Mouse (Mus musculus) small intestine, adult 2 months (tissue): ENCODE measurements around the gene Mrps11.

Experiments
- CTCF ChIP-seq: fragments of 200-500 bp; IDR thresholded peaks from 2 replicates; pipeline ENCODE4 v1.5.1; 2012; ENCODE audit warnings: low read depth, mild to moderate bottlenecking, control low read depth, inconsistent platforms, low read length, moderate library complexity, mixed read lengths; ENCODE audit not compliant: insufficient replicate concordance, insufficient read length; ENCODE audit errors: extremely low read depth
- POLR2A ChIP-seq: fragments of 200-500 bp; IDR thresholded peaks from 2 replicates; pipeline ENCODE4 v1.6.1; 2012; ENCODE audit warnings: low read depth, mild to moderate bottlenecking, control low read depth, inconsistent platforms, low read length, moderate library complexity

GRCm38 (mm10) chr7:78737614-78738210 is 45.2 kb upstream of the Mrps11 start, which contains the start of gene Ntrk3:
- TF ChIP-seq CTCF, result no peak
- TF ChIP-seq POLR2A, result no peak
